Mouse (Mus musculus): Measurements from ENCODE around the gene Slc17a7. TPM values are rescaled to one million over a fixed set of nuclear protein-coding genes. Genes with fewer than 3 reads are reported as not detected.

Slc17a7 gene
- polyA plus RNA-seq, 1 experiment from 2014 or later: 0.52 TPM

DNA sequence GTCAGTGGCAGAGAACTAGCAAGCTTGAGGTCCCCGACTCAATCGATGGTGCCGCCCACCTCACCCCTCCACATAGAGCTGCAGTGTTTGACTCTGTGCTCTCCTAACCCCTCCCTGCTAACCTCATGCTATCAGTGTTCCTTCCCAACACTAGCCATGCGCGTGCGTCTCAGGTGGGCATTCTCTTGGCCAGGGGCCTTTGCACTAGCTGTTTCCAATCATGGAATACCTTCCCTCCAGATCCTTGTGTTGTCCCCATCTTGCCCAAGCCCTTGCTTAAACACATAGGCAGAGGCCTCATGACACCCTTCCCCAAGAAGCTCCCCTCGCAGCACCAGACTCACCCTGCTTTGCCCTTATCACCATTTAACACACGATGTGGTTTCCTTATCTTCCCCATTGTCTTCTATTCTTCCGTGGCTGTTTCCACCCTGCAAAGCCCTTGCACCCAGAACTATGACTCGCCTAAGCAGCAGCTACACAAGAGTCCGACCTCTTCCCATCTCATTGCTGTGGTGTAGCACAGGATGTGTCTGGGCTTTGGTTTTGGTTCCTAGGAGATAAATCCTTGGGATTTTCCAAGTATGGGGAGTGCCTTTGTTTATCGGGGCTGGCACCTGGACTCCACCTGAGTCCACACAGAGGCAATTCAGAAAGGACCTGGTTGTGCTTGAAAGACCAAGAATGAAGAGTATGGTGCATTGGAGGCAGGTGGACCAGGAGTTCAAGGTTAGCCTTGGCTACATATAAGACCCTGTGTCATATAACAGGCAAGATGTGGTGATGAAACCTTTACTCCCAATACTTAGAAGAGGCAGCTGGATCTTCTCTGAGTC, 26.4 kb upstream of the Slc17a7 start:
- 83% methylated on average over 12 of the region's 12 CpGs for WGBS
- Histone ChIP-seq H3K4me1 (peaks cover 18% of the 10 kb centered on the region), H3K27ac (replicated peaks) (0 out of 2 replicates have a peak overlapping the region, but pooled peaks have one; percentile 39)

DNA sequence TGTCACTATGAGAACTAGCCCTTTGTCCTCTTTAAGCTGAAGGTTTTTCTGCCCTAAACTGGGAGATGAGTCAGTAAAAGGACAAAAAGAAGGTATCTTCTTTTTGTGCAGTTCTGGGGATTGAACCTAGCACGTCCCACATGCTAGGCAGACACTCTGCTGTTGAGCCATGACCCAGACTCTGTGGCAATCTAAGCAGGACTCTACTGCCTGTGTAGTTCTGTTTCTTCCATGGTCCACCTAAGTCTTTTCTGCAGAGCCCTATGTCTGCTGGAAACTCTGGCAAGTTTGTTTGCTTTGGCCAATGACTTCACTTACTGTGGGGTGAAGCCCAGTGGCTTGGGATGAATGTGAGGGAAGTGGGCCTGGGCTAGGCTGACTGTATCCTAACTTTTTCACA, 25.3 kb upstream of the Slc17a7 start:
- Histone ChIP-seq H3K9me3 (replicated peaks) (no peaks in the 10 kb centered on the region), H3K27ac (replicated peaks) (no peak overlapping the region), H3K36me3 (peaks cover 20% of the 10 kb centered on the region), H3K4me1 (peaks cover 18% of the 10 kb centered on the region), H3K4me3 (no peak overlapping the region), H3K27me3 (ENCODE audit: low read depth, poor library complexity, severe bottlenecking) (peaks cover 35% of the 10 kb centered on the region)
- WGBS: 68% methylated on average over 1 of the region's 1 CpGs
- no peak for DNase-seq (ENCODE audit: low spot score)

More for the DNA sequence above, 26.4 kb upstream of the Slc17a7 start:
- H3K9me3 ChIP-seq (replicated peaks): no peaks in the 10 kb centered on the region
- peaks cover 10% of the 10 kb centered on the region for H3K36me3 ChIP-seq
- 0 out of 2 replicates have a peak overlapping the region, but pooled peaks have one; percentile 16 for H3K4me3 ChIP-seq
- peaks cover 35% of the 10 kb centered on the region for H3K27me3 ChIP-seq (ENCODE audit: low read depth, poor library complexity, severe bottlenecking)
- DNase-seq (ENCODE audit: low spot score): no peak

DNA sequence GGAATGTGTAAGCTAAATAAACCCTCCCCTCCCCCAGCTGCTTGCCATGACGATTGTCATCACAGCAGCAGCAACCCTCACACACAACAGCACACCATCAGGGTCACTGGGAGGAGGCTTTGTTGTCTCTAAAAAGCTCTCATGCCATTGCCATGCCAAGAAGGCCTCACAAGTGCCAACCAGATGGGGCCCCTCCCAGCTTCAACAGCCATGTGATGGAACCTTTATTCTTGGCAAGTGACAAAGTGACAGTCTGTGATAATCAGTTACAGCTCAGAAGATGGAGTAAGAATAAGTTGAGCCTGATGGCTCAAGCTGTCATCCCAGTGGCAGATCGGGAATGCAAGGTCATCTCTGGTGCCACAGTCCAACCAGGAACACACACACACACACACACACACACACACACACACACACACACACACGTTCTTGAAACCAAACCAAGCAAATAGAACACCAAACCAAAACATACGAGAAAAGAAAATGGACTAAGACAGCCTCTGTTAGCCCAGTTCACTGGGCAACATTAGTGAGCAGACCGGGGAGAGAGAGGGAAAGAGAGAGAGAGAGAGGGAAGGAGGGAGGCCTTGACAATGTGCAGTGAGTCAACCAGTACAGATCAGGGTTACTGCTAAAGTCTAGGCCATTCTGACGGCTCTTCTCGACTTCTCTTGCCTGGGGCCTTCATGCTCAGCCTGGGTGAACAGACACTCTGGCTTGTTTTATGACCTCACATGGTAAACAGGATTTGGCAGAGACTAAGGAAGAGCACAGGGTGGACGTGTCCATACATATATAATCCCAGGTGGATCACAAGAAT, 23.6 kb upstream of the Slc17a7 start:
- H3K4me3 ChIP-seq: no peak overlapping the region
- peaks cover 38% of the 10 kb centered on the region for H3K36me3 ChIP-seq
- no peak overlapping the region for H3K27ac ChIP-seq (replicated peaks)
- H3K9me3 ChIP-seq (replicated peaks): no peaks in the 10 kb centered on the region
- peaks cover 27% of the 10 kb centered on the region for H3K27me3 ChIP-seq (ENCODE audit: low read depth, poor library complexity, severe bottlenecking)
- peaks cover 9% of the 10 kb centered on the region for H3K4me1 ChIP-seq
- DNase-seq (ENCODE audit: low spot score): no peak
- WGBS: 80% methylated on average over 8 of the region's 8 CpGs

GRCm38 (mm10) chr7:45141319-45141718, 22.4 kb upstream of the Slc17a7 start:
- Histone ChIP-seq H3K27me3 (ENCODE audit: low read depth, poor library complexity, severe bottlenecking) (peaks cover 15% of the 10 kb centered on the region; the same call in 1 of the 2 replicates), H3K27ac (replicated peaks) (no peak overlapping the region), H3K4me1 (no peaks in the 10 kb centered on the region), H3K36me3 (peaks cover 50% of the 10 kb centered on the region), H3K9me3 (replicated peaks) (no peaks in the 10 kb centered on the region), H3K4me3 (no peak overlapping the region)
- WGBS: 96% methylated on average over 3 of the region's 3 CpGs
- no peak for DNase-seq (ENCODE audit: low spot score)

DNA sequence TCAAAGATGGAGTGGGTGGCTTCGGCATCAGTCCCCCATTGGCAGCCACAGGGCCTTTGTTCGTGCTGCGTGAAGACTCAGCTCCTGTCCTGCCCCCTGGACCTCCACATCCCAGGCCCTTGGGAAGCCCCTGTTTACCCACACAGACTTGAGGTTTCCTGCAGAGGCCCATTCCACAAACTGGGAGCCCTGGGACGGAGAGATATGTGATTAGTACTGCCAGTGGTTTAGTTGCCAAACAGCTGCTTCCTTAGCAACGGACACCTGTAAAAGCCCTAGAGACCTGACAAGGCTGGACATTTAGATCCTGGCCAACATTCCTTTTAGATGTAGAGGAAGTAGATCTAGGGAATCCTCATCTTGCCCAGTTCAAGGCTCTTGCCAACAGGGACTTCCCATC, 21.8 kb upstream of the Slc17a7 start:
- no peaks in the 10 kb centered on the region for H3K9me3 ChIP-seq (replicated peaks)
- no peak overlapping the region for H3K27ac ChIP-seq (replicated peaks)
- 97% methylated on average over 5 of the region's 5 CpGs for WGBS
- H3K4me1 ChIP-seq: no peaks in the 10 kb centered on the region
- peaks cover 55% of the 10 kb centered on the region for H3K36me3 ChIP-seq
- H3K4me3 ChIP-seq: no peak overlapping the region
- DNase-seq (ENCODE audit: low spot score): no peak
- H3K27me3 ChIP-seq (ENCODE audit: low read depth, poor library complexity, severe bottlenecking): peaks cover 11% of the 10 kb centered on the region; the same call in 1 of the 2 replicates

DNA sequence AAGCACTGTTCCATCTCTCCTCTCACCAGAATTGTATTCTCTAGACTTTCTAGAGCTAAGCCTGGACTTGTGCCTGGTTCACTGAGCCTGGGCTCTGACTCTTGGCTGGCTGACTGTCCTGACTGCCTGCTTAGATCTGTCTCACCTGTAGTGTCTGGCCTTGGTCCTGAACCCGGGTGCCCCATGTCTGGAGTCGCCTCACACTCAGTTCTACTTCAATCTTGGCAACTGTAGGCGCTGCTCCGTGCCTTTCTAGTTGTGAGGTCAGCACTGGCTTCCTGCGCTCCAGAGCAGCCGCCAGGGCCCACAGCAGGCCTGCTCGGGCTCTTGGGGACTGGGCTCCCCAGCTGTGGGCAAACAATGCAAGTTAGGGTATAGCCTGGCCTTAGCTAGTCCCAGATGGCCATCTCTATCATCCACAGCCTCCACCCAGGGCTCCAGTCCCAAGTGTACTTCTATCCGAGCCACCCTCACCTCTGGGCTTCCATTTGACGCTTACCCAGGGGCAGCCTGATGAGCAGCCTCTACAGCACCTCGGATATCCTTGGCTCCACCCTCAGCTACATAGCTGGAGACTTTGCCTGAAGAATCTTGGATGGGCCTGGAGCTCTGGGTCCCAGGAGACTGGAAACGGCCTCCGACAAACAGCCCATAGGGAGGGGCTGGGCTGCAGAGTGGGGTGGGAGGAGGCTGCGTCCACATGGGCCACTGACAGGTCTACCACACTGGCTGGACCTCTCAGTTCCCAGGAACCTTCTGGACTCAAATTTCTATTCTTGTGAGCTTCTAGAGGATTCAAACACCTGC, 19.2 kb upstream of the Slc17a7 start:
- Histone ChIP-seq H3K36me3 (peaks cover 70% of the 10 kb centered on the region), H3K4me3 (no peak overlapping the region), H3K4me1 (peaks cover 7% of the 10 kb centered on the region), H3K27ac (replicated peaks) (no peak overlapping the region), H3K27me3 (ENCODE audit: low read depth, poor library complexity, severe bottlenecking) (no peaks in the 10 kb centered on the region), H3K9me3 (replicated peaks) (no peaks in the 10 kb centered on the region)
- WGBS: 86% methylated on average over 13 of the region's 13 CpGs
- DNase-seq (ENCODE audit: low spot score): no peak

GRCm38 (mm10) chr7:45145460-45145859, 18.3 kb upstream of the Slc17a7 start:
- WGBS: 96% methylated on average over 8 of the region's 8 CpGs
- Histone ChIP-seq H3K4me3 (no peak overlapping the region), H3K27me3 (ENCODE audit: low read depth, poor library complexity, severe bottlenecking) (no peaks in the 10 kb centered on the region), H3K27ac (replicated peaks) (no peak overlapping the region), H3K4me1 (peaks cover 15% of the 10 kb centered on the region), H3K9me3 (replicated peaks) (no peaks in the 10 kb centered on the region), H3K36me3 (peaks cover 70% of the 10 kb centered on the region)
- no peak for DNase-seq (ENCODE audit: low spot score)

GRCm38 (mm10) chr7:45147267-45147666, 16.5 kb upstream of the Slc17a7 start:
- 92% methylated on average over 11 of the region's 11 CpGs for WGBS
- Histone ChIP-seq H3K9me3 (replicated peaks) (no peaks in the 10 kb centered on the region), H3K27me3 (ENCODE audit: low read depth, poor library complexity, severe bottlenecking) (no peaks in the 10 kb centered on the region), H3K4me1 (peaks cover 23% of the 10 kb centered on the region), H3K36me3 (peaks cover 61% of the 10 kb centered on the region), H3K27ac (replicated peaks) (no peak overlapping the region), H3K4me3 (no peak overlapping the region)
- DNase-seq (ENCODE audit: low spot score): no peak

DNA sequence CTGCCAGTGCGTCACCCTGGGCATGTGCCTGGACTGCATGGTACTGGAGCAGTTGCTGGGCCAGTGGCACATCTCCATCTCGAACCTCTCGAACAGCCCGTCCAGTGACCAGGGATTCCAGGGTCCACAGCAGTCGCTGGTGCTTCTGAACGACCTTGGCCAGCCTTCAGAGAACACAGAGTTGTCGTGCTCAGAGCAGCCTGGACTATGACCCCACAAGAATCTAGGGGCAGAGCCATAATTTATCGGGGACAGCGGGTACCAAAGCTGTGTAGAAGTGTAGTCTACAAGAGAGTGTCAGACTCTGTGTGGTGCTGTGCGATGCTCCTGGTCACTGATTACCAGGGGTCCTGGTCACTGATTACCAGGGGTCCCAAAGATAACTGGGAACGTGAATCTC, 15.8 kb upstream of the Slc17a7 start:
- peaks cover 54% of the 10 kb centered on the region for H3K36me3 ChIP-seq
- peaks cover 23% of the 10 kb centered on the region for H3K4me1 ChIP-seq
- no peaks in the 10 kb centered on the region for H3K9me3 ChIP-seq (replicated peaks)
- no peak for DNase-seq (ENCODE audit: low spot score)
- H3K27ac ChIP-seq (replicated peaks): no peak overlapping the region
- 91% methylated on average over 11 of the region's 11 CpGs for WGBS
- no peaks in the 10 kb centered on the region for H3K27me3 ChIP-seq (ENCODE audit: low read depth, poor library complexity, severe bottlenecking)
- H3K4me3 ChIP-seq: no peak overlapping the region

GRCm38 (mm10) chr7:45148534-45149098, 15.1 kb upstream of the Slc17a7 start:
- 66% methylated on average over 4 of the region's 4 CpGs for WGBS
- Histone ChIP-seq H3K27ac (replicated peaks) (no peak overlapping the region), H3K4me3 (no peak overlapping the region), H3K4me1 (peaks cover 28% of the 10 kb centered on the region), H3K36me3 (peaks cover 47% of the 10 kb centered on the region), H3K9me3 (replicated peaks) (no peaks in the 10 kb centered on the region), H3K27me3 (ENCODE audit: low read depth, poor library complexity, severe bottlenecking) (no peaks in the 10 kb centered on the region)
- no peak for DNase-seq (ENCODE audit: low spot score)

GRCm38 (mm10) chr7:45149545-45149944, 14.2 kb upstream of the Slc17a7 start:
- 30% methylated on average over 6 of the region's 6 CpGs for WGBS
- H3K9me3 ChIP-seq (replicated peaks): no peaks in the 10 kb centered on the region

DNA sequence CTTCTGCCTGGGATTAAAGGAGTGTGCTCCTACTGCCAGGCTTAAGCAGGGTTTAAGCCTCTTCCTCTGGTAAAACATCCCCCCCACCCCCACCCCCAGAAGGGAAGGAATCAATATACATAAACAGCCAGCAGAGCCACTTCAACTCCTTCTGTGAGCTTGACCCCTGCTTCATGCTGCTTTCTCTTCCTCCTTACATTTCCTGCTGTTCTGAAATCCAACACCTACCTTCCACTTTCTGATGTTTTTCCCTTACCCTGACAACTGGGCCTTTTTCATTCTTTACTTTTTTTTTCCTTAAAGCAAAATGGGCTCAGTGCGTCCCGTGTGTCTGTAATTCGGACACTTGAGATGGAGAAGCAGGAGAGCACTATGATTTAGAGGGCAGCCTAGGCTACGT, 13.4 kb upstream of the Slc17a7 start:
- Histone ChIP-seq H3K4me3 (no peak overlapping the region), H3K4me1 (peaks cover 37% of the 10 kb centered on the region), H3K27ac (replicated peaks) (0 out of 2 replicates have a peak overlapping the region, but pooled peaks have one; percentile 59), H3K36me3 (peaks cover 30% of the 10 kb centered on the region), H3K9me3 (replicated peaks) (no peaks in the 10 kb centered on the region), H3K27me3 (ENCODE audit: low read depth, poor library complexity, severe bottlenecking) (no peaks in the 10 kb centered on the region)
- DNase-seq (ENCODE audit: low spot score): no peak
- 66% methylated on average over 4 of the region's 4 CpGs for WGBS

More at GRCm38 (mm10) chr7:45149545-45149944, 14.2 kb upstream of the Slc17a7 start:
- H3K27me3 ChIP-seq (ENCODE audit: low read depth, poor library complexity, severe bottlenecking): no peaks in the 10 kb centered on the region
- no peak overlapping the region for H3K4me3 ChIP-seq
- H3K36me3 ChIP-seq: peaks cover 38% of the 10 kb centered on the region
- H3K4me1 ChIP-seq: peaks cover 30% of the 10 kb centered on the region
- H3K27ac ChIP-seq (replicated peaks): peak overlapping the region; percentile 59
- no peak for DNase-seq (ENCODE audit: low spot score)
